Comparison of ENCODE assay signal across 23 mouse cellular contexts in genomic region chr2:91411473-91411872, GRCm38 (mm10). TPM values are rescaled to one million over a fixed set of nuclear protein-coding genes. Genes with fewer than 3 reads are reported as not detected.
DNase-seq lines count a peak whose midpoint lies in the region; ATAC-seq and TF ChIP-seq lines count a peak whose summit lies in the region.
"Had no signal": no experiment of that assay in that cellular context is flagged by ENCODE, and none has a peak within 500 bp of the region (broad histone marks: within the 10 kb centered on the region; RNA-seq: fewer than 3 reads in every experiment).

No protein-coding gene starts in this region.

- H3K36me3 ChIP-seq in hindbrain, embryonic 11.5 days (ENCODE audit: control insufficient read depth, insufficient read depth, low read length): no peaks in the 10 kb centered on the region
- peaks cover 3% of the 10 kb centered on the region; the same call in 1 of the 2 replicates for H3K36me3 ChIP-seq in hindbrain, embryonic 10.5 days
- no peaks in the 10 kb centered on the region for H3K36me3 ChIP-seq in embryonic facial prominence, embryonic 15.5 days
- no peaks in the 10 kb centered on the region for H3K36me3 ChIP-seq in kidney, embryonic 14.5 days (ENCODE audit: control insufficient read depth, insufficient read depth, low read length)
- H3K36me3 ChIP-seq: lung, embryonic 15.5 days; midbrain, embryonic 13.5 days; neural tube, embryonic 13.5 days had no signal

- TF ChIP-seq CTCF in Patski (IDR thresholded peaks at IDR 0.05): no peak

- H3K4me2 ChIP-seq in hindbrain, embryonic 11.5 days (replicated peaks; ENCODE audit: low read depth, low read length): no peak overlapping the region
- H3K4me2 ChIP-seq in embryonic facial prominence, embryonic 15.5 days (replicated peaks): no peak overlapping the region
- H3K4me2 ChIP-seq in kidney, embryonic 14.5 days (replicated peaks; ENCODE audit: low read depth, low read length): no peak overlapping the region
- H3K4me2 ChIP-seq: lung, embryonic 15.5 days; midbrain, embryonic 13.5 days; neural tube, embryonic 13.5 days had no signal

- in situ Hi-C loops in Patski (cut with MboI; ENCODE audit: low pct_unique_long_range_greater_than_20kb): no loop called here

- no peak for ATAC-seq in hindbrain, embryonic 11.5 days (ENCODE audit: low FRiP score)
- ATAC-seq in Patski: peak; percentile 54
- ATAC-seq in embryonic facial prominence, embryonic 15.5 days (ENCODE audit: insufficient number of reproducible peaks, low FRiP score, low TSS enrichment, low read depth): peak; percentile 92
- no peak for ATAC-seq in monocyte, adult 5-6 weeks (replicated peaks; ENCODE audit: insufficient number of reproducible peaks, low FRiP score, low TSS enrichment, poor library complexity, severe bottlenecking)
- ATAC-seq in kidney, embryonic 14.5 days (ENCODE audit: low FRiP score, low TSS enrichment): no peak
- no peak for ATAC-seq in megakaryocyte-erythroid progenitor cell, adult 5-6 weeks (replicated peaks; ENCODE audit: low FRiP score, low TSS enrichment, poor library complexity, severe bottlenecking)
- ATAC-seq: forebrain, embryonic 14.5 days; hindbrain, postnatal 0 days; midbrain, embryonic 13.5 days had no signal

- H3K27ac ChIP-seq in hindbrain, embryonic 11.5 days (ENCODE audit: low read depth, low read length): 0 out of 2 replicates have a peak overlapping the region, but pooled peaks have one; percentile 30
- H3K27ac ChIP-seq in hindbrain, embryonic 10.5 days: no peak overlapping the region
- H3K27ac ChIP-seq in embryonic facial prominence, embryonic 15.5 days (replicated peaks): peak overlapping the region; percentile 74
- no peak overlapping the region for H3K27ac ChIP-seq in kidney, embryonic 14.5 days (ENCODE audit: low read depth, low read length)
- H3K27ac ChIP-seq: hindbrain, postnatal 0 days; liver, embryonic 14.5 days; lung, embryonic 15.5 days; midbrain, embryonic 13.5 days; neural tube, embryonic 13.5 days had no signal

- no peaks in the 10 kb centered on the region for H3K9me3 ChIP-seq in hindbrain, embryonic 11.5 days (ENCODE audit: control insufficient read depth, low read length)
- H3K9me3 ChIP-seq in hindbrain, embryonic 10.5 days: no peaks in the 10 kb centered on the region
- no peaks in the 10 kb centered on the region for H3K9me3 ChIP-seq in embryonic facial prominence, embryonic 15.5 days (replicated peaks)
- H3K9me3 ChIP-seq in kidney, embryonic 14.5 days (ENCODE audit: control insufficient read depth, low read length): no peaks in the 10 kb centered on the region
- H3K9me3 ChIP-seq: lung, embryonic 15.5 days; midbrain, embryonic 13.5 days; neural tube, embryonic 13.5 days had no signal

- POLR2A ChIA-PET in Patski (lab: Charles Lee): no interaction called here

- CTCF ChIA-PET in Patski (lab: Charles Lee): interaction anchor here (1.0 kb wide), 1 partner anchor 11 kb away, joined by 4 read pairs; no protein-coding TSS in a partner anchor

- H3K4me3 ChIP-seq in hindbrain, embryonic 11.5 days (ENCODE audit: low read depth, low read length): no peak overlapping the region
- no peak overlapping the region for H3K4me3 ChIP-seq in hindbrain, embryonic 10.5 days
- H3K4me3 ChIP-seq in embryonic facial prominence, embryonic 15.5 days (replicated peaks): no peak overlapping the region
- no peak overlapping the region for H3K4me3 ChIP-seq in kidney, embryonic 14.5 days (ENCODE audit: low read length)
- H3K4me3 ChIP-seq: lung, embryonic 15.5 days; midbrain, embryonic 13.5 days; neural tube, embryonic 13.5 days had no signal

- H3K4me1 ChIP-seq in hindbrain, embryonic 11.5 days (replicated peaks; ENCODE audit: control insufficient read depth, insufficient read depth, low read length): no peaks in the 10 kb centered on the region
- peaks cover 17% of the 10 kb centered on the region for H3K4me1 ChIP-seq in hindbrain, embryonic 10.5 days (replicated peaks)
- peaks cover 21% of the 10 kb centered on the region for H3K4me1 ChIP-seq in embryonic facial prominence, embryonic 15.5 days
- H3K4me1 ChIP-seq in kidney, embryonic 14.5 days (ENCODE audit: control insufficient read depth, insufficient read depth, low read length): peaks cover 2% of the 10 kb centered on the region
- H3K4me1 ChIP-seq: lung, embryonic 15.5 days had no signal

- no peak overlapping the region for H3K9ac ChIP-seq in hindbrain, embryonic 11.5 days (ENCODE audit: low read depth, low read length)
- no peak overlapping the region for H3K9ac ChIP-seq in embryonic facial prominence, embryonic 15.5 days
- no peak overlapping the region for H3K9ac ChIP-seq in kidney, embryonic 14.5 days (ENCODE audit: low read depth, low read length)
- H3K9ac ChIP-seq: liver, embryonic 14.5 days; lung, embryonic 15.5 days; midbrain, embryonic 13.5 days; neural tube, embryonic 13.5 days had no signal

- no peaks in the 10 kb centered on the region for H3K27me3 ChIP-seq in hindbrain, embryonic 11.5 days (ENCODE audit: control insufficient read depth, insufficient read depth, low read length)
- no peaks in the 10 kb centered on the region for H3K27me3 ChIP-seq in hindbrain, embryonic 10.5 days (ENCODE audit: insufficient read depth, poor library complexity, severe bottlenecking)
- H3K27me3 ChIP-seq in Patski: no peaks in the 10 kb centered on the region
- H3K27me3 ChIP-seq in embryonic facial prominence, embryonic 15.5 days: no peaks in the 10 kb centered on the region
- no peaks in the 10 kb centered on the region for H3K27me3 ChIP-seq in kidney, embryonic 14.5 days (ENCODE audit: control insufficient read depth, insufficient read depth, low read length)
- H3K27me3 ChIP-seq: lung, embryonic 15.5 days; midbrain, embryonic 13.5 days; neural tube, embryonic 13.5 days had no signal

- 76% methylated on average over 2 of the region's 2 CpGs for WGBS in hindbrain, embryonic 11.5 days
- 75% methylated on average over 2 of the region's 2 CpGs for WGBS in hindbrain, embryonic 10.5 days
- 24% methylated on average over 2 of the region's 2 CpGs for WGBS in embryonic facial prominence, embryonic 15.5 days
- WGBS in kidney, embryonic 14.5 days: 89% methylated on average over 2 of the region's 2 CpGs

- DNase-seq in hindbrain, embryonic 11.5 days (ENCODE audit: low spot score): no peak
- no peak for DNase-seq in hindbrain, embryonic 10.5 days (ENCODE audit: low spot score)
- DNase-seq in 3T3-L1 (ENCODE audit: low read depth, low spot score): peak; percentile 68
- no peak for DNase-seq in Patski (ENCODE audit: low read depth, low spot score)
- DNase-seq: adrenal gland, postnatal 25 days; cerebellum, adult 11-12 months; cerebellum, postnatal 25 days; gastrocnemius, postnatal 25 days; heart, postnatal 14 days; kidney, adult 18-20 months; kidney, postnatal 25 days; left cerebral cortex, postnatal 4 days; thymus, postnatal 4 days had no signal

RNA-seq across cellular contexts. Expression of gene 1110051M20Rik, which starts 33.0 kb away (rescaled TPM):
- 102 and 104 TPM in 2 replicates for polyA plus RNA-seq in hindbrain, embryonic 11.5 days (2014; fragmentation: Nextera tagmentation; extraction: Ambion mirVana)
- 86.4 and 96.7 TPM in 2 replicates for polyA plus RNA-seq in hindbrain, embryonic 10.5 days (2016; fragmentation: Nextera tagmentation; extraction: Ambion mirVana)
- polyA plus RNA-seq in Patski (2021): 15.1 TPM
- 61.0 and 68.0 TPM in 2 replicates for polyA plus RNA-seq in embryonic facial prominence, embryonic 15.5 days (2015; fragmentation: Nextera tagmentation; extraction: Ambion mirVana)
- total RNA-seq in monocyte, adult 5-6 weeks (2017): 4.0 to 12.7 TPM (median 5.5 TPM) in 3 replicates
- polyA plus RNA-seq in kidney, embryonic 14.5 days (2014; fragmentation: Nextera tagmentation; extraction: Ambion mirVana): 65.9 and 73.3 TPM in 2 replicates
- total RNA-seq in megakaryocyte-erythroid progenitor cell, adult 5-6 weeks (2014; fragmentation: Nextera tagmentation): 11.1 and 12.1 TPM in 2 replicates
- 3.1 and 9.3 TPM in 2 replicates for total RNA-seq in megakaryocyte-erythroid progenitor cell, adult 5-6 weeks (2017)

RNA-seq across cellular contexts. Expression of gene Lrp4, which starts 45.8 kb away (rescaled TPM):
- polyA plus RNA-seq in hindbrain, embryonic 11.5 days (2014; fragmentation: Nextera tagmentation; extraction: Ambion mirVana): 5.9 TPM in 2 replicates
- 6.4 and 7.6 TPM in 2 replicates for polyA plus RNA-seq in hindbrain, embryonic 10.5 days (2016; fragmentation: Nextera tagmentation; extraction: Ambion mirVana)
- 3.4 TPM for polyA plus RNA-seq in Patski (2021)
- 11.1 and 12.0 TPM in 2 replicates for polyA plus RNA-seq in embryonic facial prominence, embryonic 15.5 days (2015; fragmentation: Nextera tagmentation; extraction: Ambion mirVana)
- total RNA-seq in monocyte, adult 5-6 weeks (2017): 1.4 to 2.5 TPM (median 1.6 TPM) in 3 replicates
- 6.5 and 8.0 TPM in 2 replicates for polyA plus RNA-seq in kidney, embryonic 14.5 days (2014; fragmentation: Nextera tagmentation; extraction: Ambion mirVana)
- not detected in 2 replicates for total RNA-seq in megakaryocyte-erythroid progenitor cell, adult 5-6 weeks (2014; fragmentation: Nextera tagmentation)
- total RNA-seq in megakaryocyte-erythroid progenitor cell, adult 5-6 weeks (2017): 0.23 TPM in 1 of 2 replicates, not detected in the other

Comparison
In these comparisons a context has a peak if more than half of its experiments do, and no peak if none do; other contexts are left out.
1. H3K27ac ChIP-seq: peak in hindbrain, embryonic 11.5 days (single experiment) and embryonic facial prominence, embryonic 15.5 days (single experiment); none in hindbrain, embryonic 10.5 days (single experiment) and kidney, embryonic 14.5 days (single experiment).
2. ATAC-seq: peak in Patski (single experiment) and embryonic facial prominence, embryonic 15.5 days (single experiment); none in hindbrain, embryonic 11.5 days (single experiment), monocyte, adult 5-6 weeks (single experiment), kidney, embryonic 14.5 days (single experiment) and megakaryocyte-erythroid progenitor cell, adult 5-6 weeks (single experiment).